Mouse (Mus musculus) embryo, embryonic 10 days (tissue): Measurements from ENCODE around the gene Tesk2.
A peak's percentile ranks its signal among the peaks of the same experiment; 100 is the strongest.
"Not testable (repeated sequence)": the region's sequence is repeated elsewhere in the genome, so short reads cannot be mapped to it uniquely, and the experiment has no call there.

Source experiments
- DNase-seq: peaks from one replicate; pipeline ENCODE4 v3.0.0-alpha.2; 2015; ENCODE audit warnings: low spot score

The Tesk2 gene

DNA sequence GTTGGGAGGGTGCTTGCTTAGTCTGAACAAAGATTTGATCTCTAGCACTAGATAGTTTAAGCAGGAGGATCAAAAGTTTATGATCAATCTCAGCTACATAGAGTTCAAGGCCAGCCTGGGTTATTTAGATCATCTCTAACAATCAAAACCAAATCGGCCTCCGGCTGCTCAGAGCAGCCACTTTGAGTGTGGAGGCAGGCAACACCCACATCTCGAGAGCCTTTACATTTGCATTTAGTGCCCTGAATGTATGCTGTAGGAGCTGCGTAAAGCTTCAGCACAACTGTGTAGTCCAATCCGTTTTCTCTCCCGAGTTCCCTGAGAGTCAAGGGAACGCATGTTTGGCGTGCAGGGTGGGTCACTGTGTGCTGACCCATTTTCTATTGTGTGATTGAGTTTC, 71.7 kb downstream of the Tesk2 start:
- no peak for DNase-seq

DNA sequence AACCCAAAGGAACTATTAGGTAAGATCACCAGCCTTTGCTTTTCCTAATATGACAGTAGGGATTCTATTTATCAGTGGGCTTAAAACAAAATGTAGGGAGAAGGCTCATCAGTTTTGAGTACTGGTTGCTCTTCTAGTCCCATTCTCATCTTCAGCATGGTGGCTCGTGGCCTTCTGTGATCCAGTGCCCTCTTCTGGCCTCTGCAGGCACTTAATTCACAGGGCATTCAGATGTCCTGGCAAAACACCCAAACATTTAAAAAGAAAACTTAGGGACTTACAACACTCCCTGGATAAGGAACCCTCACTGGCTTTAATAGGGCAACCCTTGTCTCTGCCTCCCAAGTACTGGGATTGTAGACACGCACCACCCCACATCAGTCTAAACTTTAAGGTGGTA, 73.5 kb downstream of the Tesk2 start:
- no peak for DNase-seq

DNA sequence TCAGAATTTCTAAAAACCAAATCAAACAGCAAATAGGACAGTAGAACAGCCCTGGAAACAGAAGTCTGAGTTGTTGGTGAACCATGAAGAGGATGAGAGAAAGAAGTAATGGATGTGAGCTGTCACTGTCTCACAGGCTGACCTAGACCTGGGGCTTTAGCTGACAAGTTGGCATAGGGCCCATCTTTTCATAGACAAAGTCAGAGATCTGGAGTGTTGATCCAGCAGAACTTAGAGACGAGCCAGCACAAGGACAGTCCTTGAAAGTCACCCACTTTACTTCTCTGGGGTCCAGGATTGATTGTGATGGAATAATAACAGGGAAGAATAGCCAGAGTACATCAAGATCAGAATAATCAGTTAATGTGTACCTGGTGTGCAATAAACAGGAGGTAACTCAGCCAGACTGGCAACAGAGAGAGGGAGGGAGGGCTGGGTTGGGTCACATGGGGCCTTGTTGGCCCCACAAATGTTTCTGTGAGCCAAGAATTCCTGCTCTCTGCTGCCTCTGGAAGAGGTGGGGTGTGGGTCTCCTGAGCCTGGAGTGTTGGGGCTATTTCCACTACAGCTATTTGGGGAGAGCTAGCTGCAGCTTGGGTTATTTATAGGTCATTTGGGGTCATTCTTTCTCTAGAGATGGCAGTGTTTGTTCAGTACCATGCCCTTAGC, 75.8 kb downstream of the Tesk2 start:
- DNase-seq, result no peak

DNA sequence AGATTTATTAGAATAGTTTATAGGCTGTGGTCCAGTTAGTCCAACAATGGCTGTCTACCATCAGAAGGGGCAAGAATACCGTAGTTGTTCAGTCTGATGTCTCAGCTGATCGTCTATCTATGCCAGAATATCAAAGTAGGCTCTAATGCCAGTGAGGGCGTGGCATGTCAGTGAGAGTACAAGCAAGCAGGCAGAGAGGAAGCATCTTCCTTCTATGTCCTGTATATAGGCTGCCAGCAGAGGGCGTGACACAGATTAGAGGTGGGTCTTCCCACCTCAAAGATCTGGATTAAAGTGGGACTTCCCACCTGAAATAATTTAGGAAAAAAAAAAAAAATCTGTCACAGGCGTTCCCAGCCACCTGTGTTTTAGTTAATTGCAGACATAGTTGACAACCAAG, 79.2 kb downstream of the Tesk2 start:
- DNase-seq, result peak; percentile 70

DNA sequence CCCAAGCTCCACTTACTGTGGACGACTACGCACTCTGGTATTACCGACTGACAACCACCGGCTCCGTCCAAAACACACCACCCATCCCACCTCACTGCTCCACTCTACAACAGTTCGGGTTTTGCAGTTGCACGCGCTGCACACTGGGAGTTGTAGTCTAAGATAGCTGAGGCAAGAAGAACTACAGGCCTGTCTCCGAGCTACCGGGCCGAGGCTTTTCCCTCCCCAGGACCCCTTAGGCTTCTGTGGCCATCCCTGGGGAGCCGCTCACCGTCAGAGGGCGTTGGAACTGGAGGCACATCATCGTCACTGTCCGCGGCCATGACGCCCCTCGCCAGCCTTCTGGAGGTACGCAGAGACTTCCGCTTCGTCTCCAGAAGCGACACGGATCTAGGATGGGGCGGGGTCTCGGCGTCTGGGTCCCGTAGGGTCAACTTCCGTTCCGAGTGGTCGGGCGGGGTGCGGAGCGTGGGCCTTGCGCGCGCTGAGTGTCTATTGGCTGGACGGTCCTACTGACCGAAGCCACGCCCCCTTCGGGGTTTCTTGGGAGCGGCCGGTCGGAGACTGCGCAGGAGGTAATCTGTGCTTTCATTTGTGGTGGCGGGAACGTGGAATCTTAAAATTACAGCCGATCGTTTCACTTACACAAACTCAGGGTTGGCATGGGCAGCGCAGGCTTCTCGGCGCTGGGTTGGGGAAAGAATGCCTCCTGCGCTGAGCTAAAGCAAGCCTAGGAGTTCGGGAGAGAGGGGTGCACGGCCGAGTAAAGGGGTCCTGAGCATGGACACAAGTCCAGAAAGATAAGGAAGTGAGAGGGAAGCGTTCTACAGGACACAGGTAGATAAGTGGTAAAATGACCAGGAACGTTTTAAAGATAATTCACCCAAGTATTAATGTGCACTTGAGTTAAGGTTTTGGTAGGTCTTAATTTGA, 86.7 kb downstream of the Tesk2 start, which contains the start of the genes Toe1 and Mutyh:
Gene Toe1 (minus strand): TSS at position 444 of the 933 bp plus-strand sequence.
Gene Mutyh (plus strand): TSS at position 527 of the 933 bp plus-strand sequence.
- peak; percentile 100 for DNase-seq

DNA sequence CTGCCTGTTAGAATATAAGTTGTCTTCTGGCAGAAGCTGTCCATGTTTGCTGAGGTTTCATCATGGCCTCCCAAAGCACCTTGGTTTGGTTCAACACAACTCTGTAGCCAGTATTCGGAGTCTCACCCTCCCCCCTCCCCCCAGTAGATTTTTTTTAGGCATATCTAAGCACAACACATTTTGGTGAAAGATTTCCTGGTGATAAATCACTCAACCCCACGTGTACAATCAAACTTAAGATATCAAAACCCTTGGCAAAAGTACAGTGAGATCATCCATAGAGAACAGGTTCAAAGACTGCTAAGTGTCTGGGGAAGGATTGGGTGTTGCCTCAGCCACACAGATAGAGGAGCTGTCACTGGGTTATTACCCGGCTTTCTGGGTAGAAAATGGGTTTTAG, 90.3 kb downstream of the Tesk2 start:
- DNase-seq, result no peak

DNA sequence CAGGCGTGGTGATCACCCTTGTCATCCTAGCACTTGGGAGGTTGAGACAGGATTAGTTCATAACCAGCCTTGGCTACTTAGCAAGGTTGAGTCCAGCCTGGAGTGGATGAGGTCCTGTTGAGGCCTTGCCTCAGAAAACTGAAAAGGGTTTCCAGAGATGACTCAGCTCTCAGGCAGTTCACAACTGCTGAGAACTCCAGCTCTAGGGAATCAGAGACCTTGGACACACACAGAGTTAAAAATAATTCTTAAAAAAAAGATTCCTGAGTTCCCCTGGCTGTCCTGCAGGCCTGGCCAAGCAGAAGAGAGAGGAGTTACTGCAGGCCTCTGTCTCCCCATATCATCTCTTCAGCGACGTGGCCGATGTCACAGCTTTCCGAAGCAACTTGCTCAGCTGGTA, 94.5 kb downstream of the Tesk2 start:
- no peak for DNase-seq

DNA sequence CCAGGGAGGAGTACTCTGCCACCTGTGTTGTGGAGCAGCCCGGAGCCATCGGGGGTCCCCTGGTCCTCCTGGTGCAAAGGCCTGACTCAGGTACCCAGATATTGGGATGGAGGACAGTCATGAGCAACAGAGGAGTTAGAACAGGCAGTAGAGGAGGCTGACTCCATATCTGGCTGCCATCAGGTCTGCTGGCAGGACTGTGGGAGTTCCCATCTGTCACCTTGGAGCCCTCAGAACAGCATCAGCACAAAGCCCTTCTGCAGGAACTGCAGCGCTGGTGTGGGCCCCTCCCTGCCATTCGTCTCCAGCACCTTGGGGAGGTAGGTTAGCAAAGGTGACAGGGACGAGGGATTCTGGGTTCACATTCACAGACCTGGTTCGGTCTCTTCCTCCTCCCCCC, 96.7 kb downstream of the Tesk2 start:
- no peak for DNase-seq

DNA sequence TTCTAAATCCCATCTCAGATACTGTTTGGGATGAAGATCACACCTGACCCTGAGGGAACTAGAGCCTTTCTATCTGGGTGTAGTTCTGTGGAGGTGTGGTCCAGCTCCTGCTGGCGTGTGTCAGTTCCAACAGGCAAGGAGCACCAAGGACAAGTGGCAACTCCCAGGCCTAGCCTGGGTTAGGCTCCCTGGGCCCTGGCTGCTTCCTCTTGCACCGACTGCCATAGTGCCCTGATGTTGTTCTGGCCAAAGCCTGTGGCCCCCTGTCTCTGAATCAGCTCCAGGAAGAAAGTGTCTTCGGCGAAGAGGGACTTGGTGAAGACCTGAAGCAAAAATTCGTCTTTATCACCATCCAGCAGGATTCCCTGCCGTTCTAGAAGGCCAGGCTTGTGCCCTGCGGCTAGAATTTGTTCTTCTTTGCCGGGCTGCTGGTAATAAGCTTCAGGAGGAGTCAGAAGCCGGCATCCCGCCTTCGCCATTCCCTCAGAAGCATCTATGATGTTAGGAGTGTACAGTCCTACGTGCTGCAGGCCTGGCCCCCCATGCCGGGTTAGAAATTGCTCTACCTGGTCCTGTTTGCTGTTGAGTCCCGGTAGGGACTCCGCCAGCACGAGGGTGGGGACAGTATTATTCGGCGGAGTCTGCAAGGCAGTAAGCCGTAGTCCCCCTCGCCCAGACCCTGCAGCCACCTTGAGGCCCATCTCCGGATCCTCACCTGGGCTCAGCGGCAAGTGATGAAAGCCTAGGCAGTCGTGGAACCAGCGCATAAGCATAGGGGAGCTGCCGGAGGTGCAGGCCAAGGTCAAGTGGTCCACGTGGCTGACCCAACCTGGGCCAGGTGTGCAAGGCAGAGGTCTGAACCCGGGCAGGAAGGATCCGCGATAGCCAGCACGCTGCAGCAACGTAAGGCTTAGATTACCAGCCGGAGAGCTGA, 99.5 kb downstream of the Tesk2 start:
- no peak for DNase-seq

DNA sequence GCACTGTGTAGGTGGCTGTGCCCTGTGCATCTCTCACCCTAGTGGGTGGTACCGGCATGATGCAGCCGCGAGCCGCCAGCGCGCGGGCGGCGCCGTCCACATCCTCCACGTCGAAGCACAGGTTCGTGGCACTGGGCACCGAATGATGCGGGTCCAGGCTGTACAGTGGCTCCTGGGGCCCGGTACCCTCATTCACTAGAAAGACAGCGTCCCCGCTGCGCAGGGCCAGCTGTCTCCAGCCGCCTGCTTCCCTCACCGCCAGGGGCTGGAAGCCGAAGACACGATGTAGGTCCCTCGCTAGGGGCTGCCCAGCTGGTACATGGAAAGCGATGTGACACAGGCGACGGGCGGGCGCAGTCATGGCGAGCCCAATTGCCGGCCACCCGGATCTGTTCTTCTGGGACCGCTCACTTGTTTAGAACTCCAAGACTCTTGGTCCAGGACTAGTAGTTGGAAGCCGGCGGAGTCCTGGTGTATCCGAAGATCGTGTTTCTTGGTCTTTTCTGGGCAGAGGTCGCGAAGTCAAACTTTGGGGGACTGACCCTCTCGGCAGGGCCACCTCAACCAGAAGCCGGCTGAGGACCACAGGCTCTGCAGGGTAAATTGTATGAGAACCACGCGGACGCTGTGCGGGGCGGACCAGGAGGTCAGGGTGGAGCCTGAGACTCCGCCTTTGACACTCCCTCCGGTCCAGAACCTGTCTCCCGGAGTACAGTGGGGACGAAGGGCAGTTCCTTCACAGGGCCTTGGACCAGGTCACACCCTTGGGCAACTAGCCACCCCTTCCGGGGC, 100.3 kb downstream of the Tesk2 start:
- peak; percentile 82 for DNase-seq

DNA sequence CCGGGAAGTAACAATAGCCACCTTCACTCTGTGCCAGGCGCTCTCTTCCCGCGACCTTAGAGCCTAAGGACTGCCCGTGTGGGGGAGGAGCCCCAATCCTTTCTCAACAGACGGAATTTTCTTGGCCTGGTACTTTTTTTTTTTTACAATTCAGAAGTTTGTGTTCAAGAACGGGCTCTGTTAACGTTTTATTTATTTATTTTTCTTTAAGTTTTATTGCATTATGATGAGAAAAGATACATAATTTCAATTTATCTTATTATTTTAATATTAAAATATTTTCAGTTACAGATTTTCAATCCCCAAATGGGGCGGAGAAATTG, 100.9 kb downstream of the Tesk2 start, which contains the start of gene Hpdl:
Gene Hpdl (minus strand): TSS at position 14 of the 323 bp plus-strand sequence.
- no peak for DNase-seq

DNA sequence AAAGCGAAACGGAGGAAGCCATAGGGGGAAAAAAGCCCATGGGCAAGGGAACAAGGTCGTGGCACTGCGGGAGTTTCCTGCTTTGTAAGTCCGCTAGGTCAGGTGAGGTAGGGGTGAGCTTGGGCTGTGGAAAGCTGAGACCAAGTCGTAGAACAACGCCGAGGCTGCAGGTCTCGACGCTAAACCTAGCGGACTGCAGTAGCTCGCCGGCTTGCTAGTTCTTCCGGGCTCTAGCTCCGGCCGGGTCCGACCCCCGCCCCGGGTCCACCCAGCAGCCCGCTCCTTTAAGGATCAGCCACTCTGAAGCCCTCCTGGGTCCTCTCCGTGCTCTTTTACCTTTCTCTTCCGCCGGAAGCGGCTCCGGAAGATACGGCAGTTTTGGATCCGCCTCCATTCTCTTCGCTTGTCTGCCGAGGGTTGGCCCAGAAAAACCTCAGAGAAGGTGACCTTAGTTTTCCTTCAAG, 103.8 kb downstream of the Tesk2 start:
- DNase-seq, result peak; percentile 78

DNA sequence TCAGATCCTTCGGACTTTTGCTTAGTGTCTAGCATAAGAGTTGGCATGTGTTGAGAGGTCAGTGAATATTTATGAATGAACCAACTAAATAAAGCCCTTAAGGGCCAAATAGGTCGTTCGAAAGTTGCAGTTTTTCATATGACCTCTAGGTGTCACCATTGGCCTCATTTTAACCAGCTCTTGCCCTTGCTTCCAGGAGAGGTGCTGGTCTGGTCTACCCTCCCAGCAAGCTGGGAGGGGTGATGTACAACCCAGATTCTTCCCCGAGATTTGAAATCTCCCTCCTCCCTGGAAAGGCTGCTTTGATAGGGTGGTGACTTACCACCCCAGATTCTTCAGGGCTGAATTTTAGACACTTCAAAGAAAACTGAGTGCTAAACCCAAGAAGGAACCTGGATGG, 107.1 kb downstream of the Tesk2 start:
- DNase-seq, result peak; percentile 86

DNA sequence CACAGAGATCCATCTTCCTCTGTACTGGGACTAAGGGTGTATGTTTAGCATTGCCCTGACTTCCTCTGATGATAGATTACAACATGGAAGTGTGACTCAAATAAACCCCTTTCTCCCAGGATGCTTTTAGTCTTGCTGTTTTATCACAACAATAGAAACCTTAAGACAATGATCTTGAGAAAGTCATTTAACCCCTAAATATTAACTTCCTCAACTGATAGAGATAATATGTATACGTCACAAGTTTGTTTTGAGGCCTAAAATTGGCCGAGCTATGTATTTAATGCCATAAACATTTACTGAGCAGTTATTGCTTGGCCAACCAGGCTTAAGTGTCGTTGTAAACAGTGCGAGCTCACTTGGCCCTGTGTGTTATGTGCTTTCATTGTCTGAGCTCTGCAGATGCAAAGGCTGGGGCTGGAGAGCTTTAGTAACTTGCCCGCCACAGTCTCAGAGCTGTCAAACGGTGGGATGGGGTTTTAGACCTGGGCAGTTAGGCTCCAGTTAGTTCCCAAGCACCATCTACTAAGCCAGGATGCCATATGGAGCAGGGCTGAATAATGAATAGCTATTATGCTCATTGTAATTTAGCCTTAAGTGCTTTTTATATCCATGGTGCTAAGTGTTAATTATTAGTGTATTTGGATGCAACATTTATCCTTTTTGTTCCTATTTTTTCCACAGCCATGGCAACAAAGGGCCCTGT, 108.8 kb downstream of the Tesk2 start:
- DNase-seq, result peak; percentile 45

DNA sequence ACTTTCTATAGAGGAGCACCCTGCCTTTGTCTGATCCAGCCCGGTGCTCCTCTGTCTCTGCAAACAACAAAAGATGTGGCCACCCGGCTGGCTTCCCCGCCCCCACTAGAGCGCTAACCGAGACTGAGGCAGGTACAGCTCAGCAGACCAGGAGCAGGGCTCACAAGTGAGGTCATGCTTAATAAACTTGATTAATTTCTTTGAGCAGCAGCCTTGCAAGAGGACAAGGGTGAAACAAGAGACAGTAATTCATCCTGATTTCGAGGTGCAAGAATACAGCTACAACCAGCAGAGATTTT, 109.3 kb downstream of the Tesk2 start:
- peak; percentile 54 for DNase-seq

DNA sequence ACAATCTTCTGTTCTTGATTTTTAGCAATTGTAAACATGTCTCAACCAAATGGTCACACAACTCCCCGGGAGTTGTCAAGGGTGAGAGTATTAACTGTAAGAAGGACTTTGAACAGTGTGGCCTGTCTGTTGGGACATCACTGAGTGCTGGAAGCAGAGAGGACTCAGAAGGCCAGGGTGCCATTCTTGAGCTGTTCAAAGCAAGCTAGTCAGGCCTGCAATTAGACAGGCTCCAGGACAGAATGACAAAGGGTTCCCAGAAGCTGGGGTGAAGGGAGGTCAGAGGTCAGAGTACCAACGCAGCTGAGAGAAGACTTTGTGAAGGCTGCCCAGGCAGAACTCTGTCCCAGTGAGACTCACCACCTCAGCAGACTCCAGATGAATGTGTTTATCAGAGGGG, 118.3 kb downstream of the Tesk2 start:
- peak; percentile 66 for DNase-seq

DNA sequence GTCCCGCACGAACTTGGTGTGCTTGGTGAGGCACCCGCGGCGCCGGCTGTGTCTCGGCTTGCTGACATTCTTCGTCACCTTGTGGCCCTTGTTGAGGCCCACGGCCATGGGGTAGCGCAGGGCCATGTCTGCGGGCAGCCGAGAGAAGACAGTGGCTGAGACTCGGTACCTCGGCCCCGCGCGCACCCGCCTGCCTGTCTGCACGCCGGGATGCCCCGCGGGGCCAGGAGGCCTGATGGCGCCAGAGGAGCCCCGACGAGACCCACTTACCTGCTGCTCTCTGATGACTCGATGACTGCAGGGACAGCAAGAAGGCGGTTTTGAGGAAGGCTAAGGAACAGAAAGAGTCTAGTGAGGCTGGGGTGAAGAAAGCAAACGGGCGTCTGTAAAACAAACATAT, 119.3 kb downstream of the Tesk2 start:
- not testable (repeated sequence) for DNase-seq

DNA sequence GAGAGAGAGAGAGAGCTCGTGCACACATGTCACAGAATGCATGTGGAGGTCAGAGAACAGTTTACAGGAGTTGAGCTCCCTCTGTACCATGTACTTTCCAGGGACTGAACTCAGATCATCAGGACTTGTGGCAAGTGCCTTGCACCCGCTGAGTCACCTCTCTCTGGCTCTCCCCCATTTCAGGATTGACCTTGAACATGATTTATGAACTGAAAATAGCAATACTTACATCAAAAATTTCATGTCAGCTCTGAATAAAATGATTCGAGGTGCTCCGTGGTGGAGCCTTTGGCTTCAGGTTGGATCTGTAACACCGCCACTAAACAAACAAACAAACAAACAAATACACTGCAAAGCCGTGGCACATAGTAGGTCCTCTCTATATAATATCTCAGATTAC, 120.1 kb downstream of the Tesk2 start:
- no peak for DNase-seq

DNA sequence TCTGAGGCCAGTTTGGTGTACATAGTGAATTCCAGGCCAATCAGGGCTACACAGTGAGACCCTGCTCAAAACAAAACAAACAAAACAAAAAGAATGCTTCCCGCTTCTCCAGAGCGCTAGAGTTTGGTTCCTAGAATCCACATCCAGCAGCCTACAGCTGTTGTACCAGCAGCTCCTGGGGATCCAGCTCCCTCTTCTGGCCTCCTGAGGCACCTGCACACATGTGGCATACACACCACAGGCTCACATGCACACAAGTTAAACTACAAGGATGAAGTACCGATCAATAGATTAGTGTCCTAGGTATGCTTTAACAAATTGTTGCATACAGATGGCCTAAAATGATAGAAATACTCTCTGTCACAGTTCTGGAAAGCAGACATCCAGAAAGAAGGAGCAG, 123.6 kb downstream of the Tesk2 start:
- DNase-seq, result no peak

DNA sequence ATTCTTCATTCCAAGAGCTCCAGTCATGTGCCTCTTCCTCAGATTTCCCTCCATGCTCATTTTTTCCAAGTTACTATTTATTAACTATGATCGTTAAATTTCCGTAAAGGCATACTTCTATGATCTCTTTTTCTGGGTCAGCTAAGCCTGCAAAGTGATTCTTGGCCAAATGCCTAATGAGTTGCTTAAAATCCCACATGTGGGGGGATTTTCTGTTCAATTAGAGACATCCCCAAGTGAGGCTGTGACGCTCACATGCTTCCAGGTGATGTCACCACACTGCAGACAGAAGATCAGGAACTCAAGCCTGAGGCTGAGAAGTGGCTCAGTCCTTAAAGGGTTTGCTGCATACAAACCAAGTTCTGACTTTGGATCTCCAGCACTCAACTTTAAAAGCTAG, 129.2 kb downstream of the Tesk2 start:
- DNase-seq, result no peak

DNA sequence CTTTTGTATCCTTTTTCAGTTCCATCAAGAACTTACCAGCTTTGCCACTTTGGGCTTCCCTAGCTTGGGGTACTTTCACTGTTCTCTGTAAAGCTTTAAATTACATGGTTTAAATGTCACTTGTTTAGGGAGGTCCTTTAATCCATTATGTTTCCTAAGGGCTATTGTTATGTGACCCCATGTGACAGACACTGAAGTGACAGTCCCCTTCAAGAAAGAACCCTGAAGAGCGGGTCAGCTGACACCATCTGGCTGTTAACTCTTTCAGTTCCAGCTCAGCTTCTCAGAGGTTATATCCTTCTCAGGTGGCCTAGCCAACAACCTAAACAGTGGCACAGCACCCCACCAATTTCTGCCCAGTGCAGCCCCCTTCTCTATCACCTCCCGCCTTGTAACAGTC, 133.5 kb downstream of the Tesk2 start:
- DNase-seq, result peak; percentile 56
